Mouse (Mus musculus): ENCODE measurements at regions not wholly inside any gene's neighbourhood (a gene's known extent, or its start where the extent isn't known, plus 50 kb on each side); places are given as distances from the start of the nearest gene placed in this dataset.

DNA sequence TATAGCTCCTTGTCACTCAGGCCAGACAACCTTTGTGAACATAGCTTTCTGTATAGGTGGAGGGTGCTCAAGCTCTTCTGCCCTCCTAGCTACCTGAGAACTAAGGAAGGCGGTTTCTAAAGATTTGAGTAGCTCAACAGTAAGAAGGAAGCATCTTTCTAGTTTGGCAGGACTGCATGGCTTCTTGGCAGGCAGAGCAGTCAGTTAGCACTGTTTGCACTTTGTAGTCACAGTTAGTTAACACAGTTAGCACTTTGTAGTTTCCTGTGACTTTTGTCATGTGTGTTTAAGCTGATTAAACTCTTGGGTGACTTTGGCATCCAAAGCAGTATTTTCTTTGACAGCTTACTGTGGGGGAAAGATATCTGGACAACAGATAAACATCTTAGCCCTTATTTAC lies 219.7 kb downstream of the Zbbx start:
- no peak overlapping the region for H3K27ac ChIP-seq
- no peak overlapping the region for H3K9ac ChIP-seq
- no peak overlapping the region for H3K4me2 ChIP-seq
- ATAC-seq (ENCODE audit: low FRiP score) = no peak
- H3K27me3 ChIP-seq = no peaks in the 10 kb centered on the region
- H3K9me3 ChIP-seq = no peaks in the 10 kb centered on the region
- H3K4me3 ChIP-seq = no peak overlapping the region
- WGBS = 76% methylated on average over 1 of the region's 1 CpGs
- no peaks in the 10 kb centered on the region for H3K36me3 ChIP-seq
- no peaks in the 10 kb centered on the region for H3K4me1 ChIP-seq (replicated peaks)

DNA sequence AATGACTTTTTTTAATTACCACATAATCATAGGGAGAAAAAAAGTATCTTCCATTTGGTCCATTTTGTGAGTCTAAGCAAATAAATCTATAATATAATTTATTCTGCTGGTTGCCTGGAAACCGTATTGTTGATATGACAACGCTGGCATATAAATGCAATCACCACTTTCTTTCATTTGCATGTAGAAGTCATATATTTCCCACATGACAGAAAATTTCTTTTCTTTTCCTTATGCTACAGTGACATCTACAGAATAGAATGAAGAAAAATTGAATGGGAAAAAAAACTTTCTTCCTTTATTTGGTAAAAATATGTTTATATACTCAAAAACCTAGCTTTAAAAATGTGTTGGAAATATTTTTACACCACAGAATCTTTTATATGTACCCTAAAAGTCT lies 243.6 kb downstream of the Zbbx start:
- Histone ChIP-seq H3K4me2 (no peak overlapping the region), H3K27ac (no peak overlapping the region), H3K4me1 (replicated peaks) (no peaks in the 10 kb centered on the region), H3K9ac (no peak overlapping the region), H3K4me3 (no peak overlapping the region), H3K9me3 (no peaks in the 10 kb centered on the region), H3K36me3 (no peaks in the 10 kb centered on the region), H3K27me3 (no peaks in the 10 kb centered on the region)
- peak; percentile 59; the same call in 1 of the 2 replicates for ATAC-seq (ENCODE audit: low FRiP score)
- WGBS = 69% methylated on average over 2 of the region's 2 CpGs

- Histone ChIP-seq H3K4me3 (no peak overlapping the region), H3K9me3 (no peaks in the 10 kb centered on the region), H3K4me2 (no peak overlapping the region), H3K27ac (no peak overlapping the region), H3K27me3 (no peaks in the 10 kb centered on the region), H3K9ac (no peak overlapping the region), H3K36me3 (no peaks in the 10 kb centered on the region), H3K4me1 (replicated peaks) (no peaks in the 10 kb centered on the region)
- peak; percentile 71 for ATAC-seq (ENCODE audit: low FRiP score)
- 63% methylated on average over 5 of the region's 5 CpGs for WGBS
Measured at GRCm38 (mm10) chr3:74920512-74921178, 244.2 kb downstream of the Zbbx start.

- Histone ChIP-seq H3K4me1 (replicated peaks) (no peaks in the 10 kb centered on the region), H3K36me3 (no peaks in the 10 kb centered on the region), H3K4me2 (no peak overlapping the region), H3K27ac (no peak overlapping the region), H3K9me3 (no peaks in the 10 kb centered on the region), H3K4me3 (no peak overlapping the region), H3K27me3 (no peaks in the 10 kb centered on the region), H3K9ac (no peak overlapping the region)
- no peak for ATAC-seq (ENCODE audit: low FRiP score)
Measured at GRCm38 (mm10) chr3:74904177-74904576, 260.7 kb downstream of the Zbbx start.

Measured in hindbrain, embryonic 13.5 days (tissue).